Mouse (Mus musculus) embryonic facial prominence, embryonic 13.5 days (tissue): ENCODE results near the gene Rsrc2. TPM values are rescaled to one million over a fixed set of nuclear protein-coding genes. Genes with fewer than 3 reads are reported as not detected.
"Not testable (repeated sequence)": the region's sequence is repeated elsewhere in the genome, so short reads cannot be mapped to it uniquely, and the experiment has no call there.

Experiments used
- ATAC-seq: fragments of 200-750 bp; cut with Nextera tagmentation; 2 replicates; pipeline ENCODE4 v1.8.0; 2017; ENCODE audit warnings: low read depth; ENCODE audit not compliant: insufficient number of reproducible peaks, insufficient read depth, low FRiP score, low TSS enrichment
- H3K27ac ChIP-seq: fragments of 300-500 bp; sonication (generic); 2 replicates; pipeline ENCODE4 v1.5.1; 2015; ENCODE audit warnings: moderate library complexity, mild to moderate bottlenecking, inconsistent platforms
- H3K27me3 ChIP-seq: fragments of 300-500 bp; sonication (generic); 2 replicates; pipeline ENCODE4 v1.6.1; 2015; ENCODE audit warnings: mild to moderate bottlenecking, inconsistent platforms
- H3K36me3 ChIP-seq: fragments of 300-500 bp; sonication (generic); 2 replicates; pipeline ENCODE4 v1.6.1; 2015; ENCODE audit warnings: mild to moderate bottlenecking, inconsistent platforms
- H3K4me1 ChIP-seq: fragments of 300-500 bp; sonication (generic); 2 replicates; pipeline ENCODE4 v1.6.1; 2015; ENCODE audit warnings: inconsistent platforms
- H3K4me2 ChIP-seq: fragments of 300-500 bp; sonication (generic); 2 replicates; pipeline ENCODE4 v1.6.1; 2015; ENCODE audit warnings: moderate library complexity, mild to moderate bottlenecking, inconsistent platforms
- H3K4me3 ChIP-seq: fragments of 300-500 bp; sonication (generic); 2 replicates; pipeline ENCODE4 v1.5.1; 2015; ENCODE audit warnings: mild to moderate bottlenecking, inconsistent platforms
- H3K9ac ChIP-seq: fragments of 300-500 bp; sonication (generic); 2 replicates; pipeline ENCODE4 v1.6.1; 2015; ENCODE audit warnings: mild to moderate bottlenecking, inconsistent platforms
- H3K9me3 ChIP-seq: fragments of 300-500 bp; sonication (generic); 2 replicates; pipeline ENCODE4 v1.6.1; 2016; ENCODE audit warnings: inconsistent platforms
- WGBS: fragments of 180-500 bp; shearing (Covaris S2); methylation state at CpG from one replicate; pipeline ENCODE4 v1.1.7; 2015; ENCODE audit warnings: mixed read lengths; 5-methylcytosine and 5-hydroxymethylcytosine counted together
- polyA plus RNA-seq: library from polyadenylated mRNA; unstranded; fragments of >200 nt; fragmentation: Nextera tagmentation; extraction: Ambion mirVana; gene quantifications from 2 replicates; pipeline ENCODE4 v1.2.1, GENCODE M21; 2015

Rsrc2 gene
- polyA plus RNA-seq, 1 experiment from 2014 or later = 168 TPM

GRCm38 (mm10) chr5:123744358-123744757, 4.9 kb downstream of the Rsrc2 start:
- ATAC-seq = no peak
- Histone ChIP-seq H3K9ac (no peak overlapping the region), H3K4me1 (peaks cover 16% of the 10 kb centered on the region), H3K4me2 (no peak overlapping the region), H3K27ac (no peak overlapping the region), H3K9me3 (no peaks in the 10 kb centered on the region), H3K36me3 (peaks cover 48% of the 10 kb centered on the region), H3K4me3 (no peak overlapping the region), H3K27me3 (no peaks in the 10 kb centered on the region)
- WGBS = 90% methylated on average over 2 of the region's 2 CpGs

GRCm38 (mm10) chr5:123730981-123731380, 18.2 kb downstream of the Rsrc2 start:
- H3K27me3 ChIP-seq = no peaks in the 10 kb centered on the region
- H3K9me3 ChIP-seq = no peaks in the 10 kb centered on the region
- 94% methylated on average over 2 of the region's 2 CpGs for WGBS
- no peak overlapping the region for H3K27ac ChIP-seq
- peaks cover 81% of the 10 kb centered on the region for H3K36me3 ChIP-seq
- H3K4me2 ChIP-seq = no peak overlapping the region
- no peak overlapping the region for H3K4me3 ChIP-seq
- no peak for ATAC-seq
- H3K4me1 ChIP-seq = no peaks in the 10 kb centered on the region
- H3K9ac ChIP-seq = no peak overlapping the region

- not testable (repeated sequence) for H3K27ac ChIP-seq, ATAC-seq, H3K4me3 ChIP-seq, H3K4me1 ChIP-seq, H3K4me2 ChIP-seq, H3K9ac ChIP-seq, H3K27me3 ChIP-seq, H3K9me3 ChIP-seq
- H3K36me3 ChIP-seq = peaks cover 17% of the 10 kb centered on the region
- 89% methylated on average over 7 of the region's 7 CpGs for WGBS
These were observed 25.4 kb downstream of the Rsrc2 start for GRCm38 (mm10) chr5:123723816-123724215.

- peaks cover 18% of the 10 kb centered on the region for H3K4me1 ChIP-seq
- peak; percentile 100 for ATAC-seq
- no peaks in the 10 kb centered on the region for H3K9me3 ChIP-seq
- peak within 1 kb of the TSS; percentile 72 for H3K4me3 ChIP-seq
- no peaks in the 10 kb centered on the region for H3K27me3 ChIP-seq
- peak within 1 kb of the TSS; percentile 71 for H3K4me2 ChIP-seq
- under 1% methylated on average over 83 of the region's 83 CpGs for WGBS
- peaks cover 19% of the 10 kb centered on the region for H3K36me3 ChIP-seq
- H3K9ac ChIP-seq = peak within 1 kb of the TSS; percentile 95
- H3K27ac ChIP-seq = peak within 1 kb of the TSS; percentile 92
These were observed 28.6 kb downstream of the Rsrc2 start, which contains the start of gene Zcchc8 for GRCm38 (mm10) chr5:123720328-123721311. Gene Zcchc8 (minus strand): TSS chr5:123721100.

GRCm38 (mm10) chr5:123714622-123715021, 34.6 kb downstream of the Rsrc2 start:
- H3K9me3 ChIP-seq = no peaks in the 10 kb centered on the region
- no peak for ATAC-seq
- H3K4me2 ChIP-seq = no peak overlapping the region
- WGBS = 85% methylated on average over 4 of the region's 4 CpGs
- peaks cover 18% of the 10 kb centered on the region for H3K4me1 ChIP-seq
- H3K27ac ChIP-seq = no peak overlapping the region
- H3K36me3 ChIP-seq = peaks cover 77% of the 10 kb centered on the region
- no peaks in the 10 kb centered on the region for H3K27me3 ChIP-seq
- H3K4me3 ChIP-seq = no peak overlapping the region
- H3K9ac ChIP-seq = no peak overlapping the region

- WGBS = 93% methylated on average over 6 of the region's 6 CpGs
- ATAC-seq = no peak
- H3K36me3 ChIP-seq = peaks cover 85% of the 10 kb centered on the region
These were observed 35.4 kb downstream of the Rsrc2 start for GRCm38 (mm10) chr5:123713782-123714181.

GRCm38 (mm10) chr5:123709571-123709970, 39.6 kb downstream of the Rsrc2 start:
- Histone ChIP-seq H3K9me3 (no peaks in the 10 kb centered on the region), H3K4me1 (no peaks in the 10 kb centered on the region), H3K4me2 (no peak overlapping the region), H3K36me3 (peaks cover 96% of the 10 kb centered on the region), H3K4me3 (no peak overlapping the region), H3K9ac (no peak overlapping the region), H3K27me3 (no peaks in the 10 kb centered on the region), H3K27ac (no peak overlapping the region)
- ATAC-seq = no peak
- 79% methylated on average over 4 of the region's 4 CpGs for WGBS

More at GRCm38 (mm10) chr5:123713782-123714181, 35.4 kb downstream of the Rsrc2 start:
- H3K9me3 ChIP-seq = no peaks in the 10 kb centered on the region
- peaks cover 10% of the 10 kb centered on the region for H3K4me1 ChIP-seq
- no peak overlapping the region for H3K9ac ChIP-seq
- no peak overlapping the region for H3K27ac ChIP-seq
- no peak overlapping the region for H3K4me2 ChIP-seq
- H3K27me3 ChIP-seq = no peaks in the 10 kb centered on the region
- H3K4me3 ChIP-seq = no peak overlapping the region

GRCm38 (mm10) chr5:123708598-123708997, 40.6 kb downstream of the Rsrc2 start:
- WGBS = 89% methylated on average over 12 of the region's 12 CpGs
- Histone ChIP-seq H3K27ac (no peak overlapping the region), H3K36me3 (peaks cover 94% of the 10 kb centered on the region), H3K9ac (no peak overlapping the region), H3K27me3 (no peaks in the 10 kb centered on the region), H3K4me1 (no peaks in the 10 kb centered on the region), H3K4me2 (no peak overlapping the region), H3K9me3 (no peaks in the 10 kb centered on the region), H3K4me3 (no peak overlapping the region)
- no peak for ATAC-seq

GRCm38 (mm10) chr5:123700625-123701024, 48.6 kb downstream of the Rsrc2 start:
- no peak overlapping the region for H3K27ac ChIP-seq
- ATAC-seq = no peak
- no peak overlapping the region for H3K9ac ChIP-seq
- H3K4me3 ChIP-seq = no peak overlapping the region
- no peaks in the 10 kb centered on the region for H3K9me3 ChIP-seq
- H3K27me3 ChIP-seq = no peaks in the 10 kb centered on the region
- H3K4me1 ChIP-seq = no peaks in the 10 kb centered on the region
- H3K4me2 ChIP-seq = no peak overlapping the region
- peaks cover 69% of the 10 kb centered on the region for H3K36me3 ChIP-seq
- WGBS = 79% methylated on average over 11 of the region's 11 CpGs

GRCm38 (mm10) chr5:123699198-123699597, 50.0 kb downstream of the Rsrc2 start:
- 26% methylated on average over 3 of the region's 3 CpGs for WGBS
- Histone ChIP-seq H3K36me3 (peaks cover 56% of the 10 kb centered on the region), H3K9ac (no peak overlapping the region)

GRCm38 (mm10) chr5:123696961-123697360, 52.3 kb downstream of the Rsrc2 start:
- H3K27ac ChIP-seq = no peak overlapping the region
- no peaks in the 10 kb centered on the region for H3K27me3 ChIP-seq
- no peaks in the 10 kb centered on the region for H3K9me3 ChIP-seq
- no peak for ATAC-seq
- WGBS = 82% methylated on average over 4 of the region's 4 CpGs
- H3K4me1 ChIP-seq = no peaks in the 10 kb centered on the region
- no peak overlapping the region for H3K4me3 ChIP-seq
- H3K9ac ChIP-seq = no peak overlapping the region
- peaks cover 34% of the 10 kb centered on the region for H3K36me3 ChIP-seq
- H3K4me2 ChIP-seq = no peak overlapping the region

More at GRCm38 (mm10) chr5:123699198-123699597, 50.0 kb downstream of the Rsrc2 start:
- no peaks in the 10 kb centered on the region for H3K9me3 ChIP-seq
- H3K4me3 ChIP-seq = no peak overlapping the region
- no peaks in the 10 kb centered on the region for H3K27me3 ChIP-seq
- H3K4me2 ChIP-seq = no peak overlapping the region
- H3K27ac ChIP-seq = no peak overlapping the region
- no peak for ATAC-seq
- H3K4me1 ChIP-seq = no peaks in the 10 kb centered on the region

- Histone ChIP-seq H3K4me1 (no peaks in the 10 kb centered on the region), H3K9ac (no peak overlapping the region), H3K27ac (no peak overlapping the region), H3K36me3 (peaks cover 27% of the 10 kb centered on the region), H3K27me3 (no peaks in the 10 kb centered on the region), H3K9me3 (no peaks in the 10 kb centered on the region), H3K4me3 (no peak overlapping the region), H3K4me2 (no peak overlapping the region)
- ATAC-seq = no peak
- WGBS = 94% methylated on average over 7 of the region's 7 CpGs
These were observed 53.0 kb downstream of the Rsrc2 start for GRCm38 (mm10) chr5:123696244-123696643.
